Mouse (Mus musculus) hindbrain, embryonic 10.5 days (tissue): ENCODE data around the gene Pam. TPM values are rescaled to one million over a fixed set of nuclear protein-coding genes. Genes with fewer than 3 reads are reported as not detected.
"Not testable (repeated sequence)": the region's sequence is repeated elsewhere in the genome, so short reads cannot be mapped to it uniquely, and the experiment has no call there.

Source experiments
- DNase-seq: peaks from one replicate; pipeline ENCODE4 v3.0.0-alpha.2; 2017; ENCODE audit warnings: low spot score
- H3K27ac ChIP-seq: fragments of 300-500 bp; sonication (generic); 2 replicates; pipeline ENCODE4 v1.5.1; 2016; ENCODE audit warnings: mild to moderate bottlenecking, moderate library complexity
- H3K27me3 ChIP-seq: fragments of 300-500 bp; sonication (generic); 2 replicates; pipeline ENCODE4 v1.6.1; 2016; ENCODE audit warnings: mild to moderate bottlenecking; ENCODE audit not compliant: poor library complexity, insufficient read depth, severe bottlenecking
- H3K36me3 ChIP-seq: fragments of 300-500 bp; sonication (generic); 2 replicates; pipeline ENCODE4 v1.6.1; 2016; ENCODE audit warnings: mild to moderate bottlenecking, moderate library complexity
- H3K4me1 ChIP-seq: fragments of 300-500 bp; sonication (generic); replicated peaks from 2 replicates; pipeline ENCODE4 v1.6.1; 2016; ENCODE audit warnings: mild to moderate bottlenecking
- H3K4me3 ChIP-seq: fragments of 300-500 bp; sonication (generic); 2 replicates; pipeline ENCODE4 v1.5.1; 2016; ENCODE audit warnings: mild to moderate bottlenecking, moderate library complexity
- H3K9me3 ChIP-seq: fragments of 300-500 bp; sonication (generic); 2 replicates; pipeline ENCODE4 v1.6.1; 2016; ENCODE audit warnings: mild to moderate bottlenecking, moderate library complexity
- WGBS: fragments of 180-500 bp; shearing (Covaris S2); methylation state at CpG from one replicate; pipeline ENCODE4 v1.1.7; 2016; 5-methylcytosine and 5-hydroxymethylcytosine counted together
- polyA plus RNA-seq: library from polyadenylated mRNA; unstranded; fragments of >200 nt; fragmentation: Nextera tagmentation; extraction: Ambion mirVana; gene quantifications from 2 replicates; pipeline ENCODE4 v1.2.1, GENCODE M21; 2016

Pam gene
- polyA plus RNA-seq, 1 experiment from 2014 or later, result 16.5 TPM

DNA sequence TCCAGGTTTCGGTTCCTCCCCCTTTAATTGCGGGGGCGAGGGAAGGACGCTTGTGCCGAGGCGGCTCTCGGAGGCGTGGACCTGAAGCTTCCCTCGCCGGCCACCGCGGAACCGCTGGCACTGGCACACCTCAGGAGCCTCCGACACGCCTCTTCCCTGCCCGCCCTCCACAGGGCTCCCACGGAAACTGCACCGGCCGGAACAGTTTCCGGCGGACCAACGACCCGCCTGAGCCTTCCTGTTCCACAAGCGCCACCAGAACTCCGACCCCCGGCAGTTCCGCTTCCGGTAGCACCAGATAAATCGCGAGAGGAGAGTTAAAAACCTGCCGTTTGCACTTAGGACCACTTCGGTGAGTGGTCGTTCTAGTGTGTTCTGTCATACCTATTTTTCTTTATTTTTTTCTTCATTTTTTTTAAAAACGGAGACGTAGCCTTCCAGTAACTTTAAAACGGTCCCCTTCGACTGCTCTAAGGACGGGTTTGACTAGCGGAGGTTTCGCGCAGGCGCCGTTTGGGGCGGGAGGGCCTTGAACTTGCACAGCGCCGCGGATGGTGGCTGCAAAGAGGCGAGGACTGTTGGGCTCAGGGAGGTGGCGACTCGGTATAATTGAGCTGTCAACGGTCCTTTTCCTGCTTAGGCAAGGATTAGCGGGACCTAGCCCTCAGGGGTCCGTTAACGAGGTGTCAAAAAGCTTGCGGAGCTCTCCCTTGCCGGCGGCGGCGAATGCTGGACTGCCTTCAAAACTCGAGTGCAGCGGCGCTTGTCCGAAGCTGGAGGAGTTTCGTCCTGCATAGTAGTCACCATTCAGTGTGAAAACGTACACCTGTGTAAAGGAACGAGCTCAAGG is 325.3 kb downstream of the Pam start, which contains the start of the genes Gin1 and Ppip5k2:
Gene Gin1, plus strand, starts transcription at position 269 of the 850 bp plus-strand sequence.
Gene Ppip5k2, minus strand, starts transcription at position 508 of the 850 bp plus-strand sequence.
- peak within 1 kb of the TSS; percentile 93 for H3K27ac ChIP-seq
- no peaks in the 10 kb centered on the region for H3K27me3 ChIP-seq
- H3K9me3 ChIP-seq, result no peaks in the 10 kb centered on the region
- WGBS, result under 1% methylated on average over 66 of the region's 66 CpGs
- peak within 1 kb of the TSS; percentile 94 for H3K4me3 ChIP-seq
- H3K36me3 ChIP-seq, result no peaks in the 10 kb centered on the region
- H3K4me1 ChIP-seq, result peaks cover 23% of the 10 kb centered on the region
- DNase-seq, result peak; percentile 94

DNA sequence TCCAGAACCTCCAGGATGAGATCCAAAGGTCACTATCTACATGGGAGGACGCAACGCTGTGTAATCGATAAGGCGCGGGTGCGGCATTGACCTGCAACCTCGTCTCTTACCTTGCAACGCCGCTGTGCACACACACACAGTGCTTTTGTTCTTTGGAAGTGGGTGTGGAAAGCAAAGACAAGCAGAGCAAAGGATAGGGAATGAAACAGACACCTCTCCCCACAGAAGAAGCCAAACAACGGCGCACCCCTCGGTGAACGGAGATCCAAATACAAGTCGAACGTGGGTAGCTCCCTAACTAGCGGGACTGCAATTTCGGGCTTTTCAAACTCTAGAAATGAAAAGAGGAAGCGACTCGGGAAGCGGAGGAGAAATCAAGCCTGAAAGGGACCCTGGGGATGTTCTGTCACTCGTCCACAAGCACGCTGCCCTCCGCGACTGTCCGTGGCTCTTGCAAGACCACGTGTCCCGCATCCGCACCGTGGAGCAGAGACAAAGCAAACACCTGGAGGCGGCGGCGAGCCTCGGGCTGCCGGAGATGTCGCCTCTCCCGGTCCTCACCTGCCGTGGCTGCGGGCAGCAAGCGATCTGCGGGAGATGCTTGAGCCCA is 326.0 kb downstream of the Pam start:
- Histone ChIP-seq H3K4me3 (peak overlapping the region; percentile 94), H3K9me3 (no peaks in the 10 kb centered on the region), H3K36me3 (no peaks in the 10 kb centered on the region), H3K27me3 (no peaks in the 10 kb centered on the region), H3K4me1 (peaks cover 23% of the 10 kb centered on the region), H3K27ac (peak overlapping the region; percentile 93)
- DNase-seq, result peak; percentile 46
- under 1% methylated on average over 40 of the region's 40 CpGs for WGBS

DNA sequence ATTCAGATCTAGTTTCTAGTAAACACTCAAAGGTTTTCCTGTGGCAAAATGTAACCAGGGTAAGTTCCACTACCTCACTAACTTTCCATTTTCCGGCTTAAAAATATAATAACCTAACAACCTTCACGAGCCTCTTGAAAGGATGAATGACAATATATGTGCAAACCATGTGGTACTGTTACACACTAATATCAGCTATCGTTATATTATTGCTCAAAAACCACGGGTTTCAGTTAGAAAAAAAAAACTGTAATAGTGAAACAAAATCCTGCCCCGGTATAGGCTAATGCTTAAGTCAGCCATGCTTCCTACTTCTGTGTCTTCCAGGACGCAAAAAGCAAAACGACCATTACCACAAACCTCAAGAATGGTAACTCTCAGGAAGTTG is 326.5 kb downstream of the Pam start:
- Histone ChIP-seq H3K9me3 (no peaks in the 10 kb centered on the region), H3K27ac (peak overlapping the region; percentile 93), H3K4me1 (peaks cover 23% of the 10 kb centered on the region), H3K36me3 (no peaks in the 10 kb centered on the region), H3K4me3 (peak overlapping the region; percentile 94), H3K27me3 (no peaks in the 10 kb centered on the region)
- no peak for DNase-seq
- 13% methylated on average over 7 of the region's 7 CpGs for WGBS

GRCm38 (mm10) chr1:97768089-97768488 is 327.4 kb downstream of the Pam start:
- no peak for DNase-seq
- peaks cover 23% of the 10 kb centered on the region for H3K4me1 ChIP-seq
- H3K27me3 ChIP-seq, result no peaks in the 10 kb centered on the region
- H3K27ac ChIP-seq, result no peak overlapping the region
- H3K36me3 ChIP-seq, result no peaks in the 10 kb centered on the region
- H3K9me3 ChIP-seq, result no peaks in the 10 kb centered on the region
- peak overlapping the region; percentile 94 for H3K4me3 ChIP-seq
- WGBS, result 90% methylated on average over 2 of the region's 2 CpGs

- not testable (repeated sequence) for H3K27ac ChIP-seq, H3K9me3 ChIP-seq, H3K36me3 ChIP-seq, H3K4me3 ChIP-seq, DNase-seq, H3K27me3 ChIP-seq
- H3K4me1 ChIP-seq, result peaks cover 20% of the 10 kb centered on the region
- WGBS, result 84% methylated on average over 4 of the region's 4 CpGs
Measured at GRCm38 (mm10) chr1:97765712-97766111, 329.7 kb downstream of the Pam start.

DNA sequence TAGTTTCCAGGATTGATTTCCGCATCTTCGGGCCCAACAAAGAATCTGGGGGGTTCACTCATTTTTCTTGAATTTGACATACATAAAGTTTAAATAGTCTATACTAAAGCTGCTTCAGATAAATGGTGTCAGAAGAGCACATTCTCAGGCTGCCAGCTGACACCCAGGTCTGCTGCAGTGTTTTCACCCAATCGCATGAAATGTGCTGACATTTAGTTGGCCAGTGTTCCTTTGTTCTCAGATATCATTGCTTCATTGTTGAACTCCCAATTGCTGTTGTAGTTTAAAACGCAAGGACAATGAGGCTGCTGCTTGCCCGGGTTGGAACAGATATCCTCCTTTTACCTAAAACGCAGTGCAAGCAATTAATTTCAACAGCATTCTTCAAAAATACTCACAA is 334.0 kb downstream of the Pam start:
- Histone ChIP-seq H3K27ac (no peak overlapping the region), H3K27me3 (no peaks in the 10 kb centered on the region), H3K4me3 (no peak overlapping the region), H3K36me3 (peaks cover 9% of the 10 kb centered on the region), H3K9me3 (no peaks in the 10 kb centered on the region), H3K4me1 (no peaks in the 10 kb centered on the region)
- 79% methylated on average over 6 of the region's 6 CpGs for WGBS
- no peak for DNase-seq

GRCm38 (mm10) chr1:97760598-97760997 is 334.8 kb downstream of the Pam start:
- H3K4me3 ChIP-seq, result no peak overlapping the region
- no peaks in the 10 kb centered on the region for H3K4me1 ChIP-seq
- no peak overlapping the region for H3K27ac ChIP-seq
- no peaks in the 10 kb centered on the region for H3K27me3 ChIP-seq
- H3K9me3 ChIP-seq, result no peaks in the 10 kb centered on the region
- 78% methylated on average over 7 of the region's 7 CpGs for WGBS
- DNase-seq, result no peak
- peaks cover 11% of the 10 kb centered on the region for H3K36me3 ChIP-seq

DNA sequence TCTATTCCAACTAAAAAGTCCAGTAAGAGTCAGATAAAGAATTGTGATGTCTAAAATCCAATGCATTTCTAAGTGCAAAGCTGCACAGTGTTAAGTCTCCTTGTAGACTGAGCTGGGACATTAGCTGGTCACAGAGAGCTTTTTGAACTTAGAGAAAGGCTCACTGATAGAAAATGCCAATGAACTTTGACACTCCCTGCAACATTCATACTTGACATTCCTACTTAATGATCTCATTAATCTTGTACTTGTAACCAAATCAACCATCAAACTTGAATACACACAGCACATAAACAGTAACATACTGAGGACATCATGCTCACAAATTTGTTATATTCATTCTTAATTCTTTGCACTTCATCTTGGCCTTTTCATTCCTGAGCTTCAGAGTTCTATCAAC is 335.6 kb downstream of the Pam start:
- no peak for DNase-seq
- H3K36me3 ChIP-seq, result peaks cover 19% of the 10 kb centered on the region
- H3K27ac ChIP-seq, result no peak overlapping the region
- H3K4me3 ChIP-seq, result no peak overlapping the region
- H3K9me3 ChIP-seq, result no peaks in the 10 kb centered on the region
- H3K27me3 ChIP-seq, result no peaks in the 10 kb centered on the region
- no peaks in the 10 kb centered on the region for H3K4me1 ChIP-seq

DNA sequence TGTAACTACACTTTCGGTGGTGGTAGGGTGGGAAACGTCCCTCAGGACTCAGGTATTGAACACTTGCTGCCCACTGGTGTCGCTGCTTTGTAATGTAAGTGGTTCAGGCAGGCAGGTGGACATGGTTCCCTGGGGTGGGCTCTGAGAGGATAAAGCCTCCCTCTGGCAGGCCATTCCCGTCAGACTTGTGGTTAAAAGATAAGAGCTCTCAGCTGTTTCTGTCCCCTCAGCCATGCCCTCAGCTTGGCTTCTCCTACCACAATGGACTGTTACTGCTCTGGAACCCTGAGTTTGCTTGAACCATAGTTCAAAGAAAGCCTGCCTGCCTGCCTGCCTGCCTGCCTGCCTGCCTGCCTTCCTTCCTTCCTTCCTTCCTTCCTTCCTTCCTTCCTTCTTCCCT is 341.1 kb downstream of the Pam start:
- Histone ChIP-seq H3K27me3 (no peaks in the 10 kb centered on the region), H3K9me3 (no peaks in the 10 kb centered on the region), H3K4me1 (no peaks in the 10 kb centered on the region), H3K4me3 (no peak overlapping the region), H3K27ac (no peak overlapping the region), H3K36me3 (peaks cover 55% of the 10 kb centered on the region)
- DNase-seq, result no peak
- WGBS, result 79% methylated on average over 4 of the region's 4 CpGs

- peaks cover 67% of the 10 kb centered on the region for H3K36me3 ChIP-seq
- DNase-seq, result no peak
Measured at GRCm38 (mm10) chr1:97753216-97753615, 342.2 kb downstream of the Pam start.

DNA sequence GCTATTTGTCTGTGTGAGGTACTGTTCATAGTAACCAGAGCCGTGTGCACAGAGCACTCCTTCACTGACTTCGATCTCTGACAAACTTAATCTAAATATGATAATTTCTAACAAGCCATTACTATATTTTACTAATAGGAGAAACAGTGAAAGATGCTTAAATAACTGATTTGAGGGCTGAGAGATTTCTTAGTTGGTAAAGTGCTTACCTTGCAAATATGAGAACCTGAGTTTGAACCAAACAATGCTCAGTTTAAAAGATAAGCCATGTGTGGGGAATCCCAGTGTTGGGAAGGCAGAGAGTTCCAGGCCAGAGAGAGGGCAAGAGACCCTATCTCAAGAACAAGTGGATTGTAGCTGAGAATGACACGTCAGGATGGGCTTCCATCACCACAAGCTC is 347.3 kb downstream of the Pam start:
- no peak overlapping the region for H3K27ac ChIP-seq
- H3K36me3 ChIP-seq, result peaks cover 89% of the 10 kb centered on the region
- no peak for DNase-seq
- WGBS, result 94% methylated on average over 3 of the region's 3 CpGs
- no peaks in the 10 kb centered on the region for H3K9me3 ChIP-seq
- H3K27me3 ChIP-seq, result no peaks in the 10 kb centered on the region
- no peaks in the 10 kb centered on the region for H3K4me1 ChIP-seq
- H3K4me3 ChIP-seq, result no peak overlapping the region

More at GRCm38 (mm10) chr1:97753216-97753615, 342.2 kb downstream of the Pam start:
- Histone ChIP-seq H3K27ac (no peak overlapping the region), H3K4me3 (no peak overlapping the region), H3K27me3 (no peaks in the 10 kb centered on the region), H3K9me3 (no peaks in the 10 kb centered on the region), H3K4me1 (no peaks in the 10 kb centered on the region)

GRCm38 (mm10) chr1:97746261-97746660 is 349.2 kb downstream of the Pam start:
- peaks cover 87% of the 10 kb centered on the region for H3K36me3 ChIP-seq
- no peak overlapping the region for H3K4me3 ChIP-seq
- DNase-seq, result no peak
- no peaks in the 10 kb centered on the region for H3K4me1 ChIP-seq
- no peak overlapping the region for H3K27ac ChIP-seq
- WGBS, result 95% methylated on average over 7 of the region's 7 CpGs
- H3K27me3 ChIP-seq, result no peaks in the 10 kb centered on the region
- H3K9me3 ChIP-seq, result no peaks in the 10 kb centered on the region

DNA sequence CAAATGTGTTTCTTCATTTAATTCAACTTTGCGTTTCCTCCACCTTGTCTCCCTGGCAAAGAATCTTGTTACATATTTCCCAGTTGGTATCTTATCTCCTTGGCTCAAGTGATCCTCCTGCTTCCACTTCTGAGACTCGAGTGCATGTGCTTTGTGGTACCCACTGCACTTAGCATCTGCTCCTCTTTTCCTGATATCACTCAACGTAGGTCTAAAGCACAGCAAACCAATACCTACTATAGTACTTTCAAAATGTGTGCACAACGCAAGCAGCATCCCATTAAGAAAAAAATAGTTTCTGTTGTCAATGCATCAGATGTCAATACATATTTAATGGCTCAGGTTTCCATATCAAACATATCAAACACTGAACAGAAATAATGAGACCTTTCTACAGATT is 349.7 kb downstream of the Pam start:
- DNase-seq, result no peak
- Histone ChIP-seq H3K4me1 (no peaks in the 10 kb centered on the region), H3K27me3 (no peaks in the 10 kb centered on the region), H3K4me3 (no peak overlapping the region), H3K36me3 (peaks cover 87% of the 10 kb centered on the region), H3K27ac (no peak overlapping the region), H3K9me3 (no peaks in the 10 kb centered on the region)
- WGBS, result 93% methylated on average over 4 of the region's 4 CpGs
